Mouse (Mus musculus) lung, postnatal 14 days (tissue): Measurements from ENCODE around the gene Snx29.
"Not testable (repeated sequence)": the region's sequence is repeated elsewhere in the genome, so short reads cannot be mapped to it uniquely, and the experiment has no call there.

Source experiments
- DNase-seq: peaks from one replicate; pipeline ENCODE4 v3.0.0; 2021

Snx29 gene

GRCm38 (mm10) chr16:11501138-11501537 is 178.4 kb downstream of the Snx29 start:
- no peak for DNase-seq

GRCm38 (mm10) chr16:11501611-11502010 is 178.9 kb downstream of the Snx29 start:
- DNase-seq, result no peak

DNA sequence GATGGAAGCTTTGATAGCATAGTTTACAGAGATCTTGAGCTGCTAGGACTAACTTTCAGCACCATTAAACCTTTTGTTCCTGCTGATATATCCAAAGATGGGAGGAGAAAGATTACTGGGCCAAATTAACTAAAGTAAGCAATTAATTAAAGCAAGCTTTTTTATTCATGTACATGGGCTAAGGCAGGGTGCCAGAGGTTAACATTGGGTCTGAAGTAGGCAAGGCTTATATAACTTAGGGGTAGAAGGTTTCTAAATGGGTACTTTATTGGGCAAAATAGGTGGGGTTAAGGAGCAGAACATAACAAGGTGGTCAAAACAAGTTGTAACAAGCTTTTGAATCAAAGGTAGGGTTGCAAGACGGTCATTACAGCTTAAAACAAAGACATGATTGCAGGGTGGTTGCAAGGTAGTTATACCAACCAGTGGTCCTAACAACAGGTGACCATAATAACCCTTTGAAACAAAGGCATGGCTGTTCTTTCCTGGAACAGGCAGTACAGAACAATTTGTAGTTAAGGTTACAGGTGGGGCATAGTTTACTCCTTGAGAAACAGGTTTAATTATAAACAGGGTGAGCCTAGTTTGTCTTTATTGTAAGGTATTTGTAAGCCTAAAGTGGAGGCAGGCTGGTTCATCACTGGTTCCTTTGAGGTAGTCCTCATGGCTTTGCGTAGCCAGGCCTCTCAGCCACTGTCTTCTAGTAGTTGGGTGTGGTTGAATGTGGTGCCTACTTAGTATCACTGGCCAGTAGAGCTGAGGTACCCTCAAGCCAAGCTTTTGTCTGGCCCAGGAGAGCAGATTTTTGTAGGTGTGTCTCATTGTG is 182.2 kb downstream of the Snx29 start:
- DNase-seq, result no peak

GRCm38 (mm10) chr16:11505492-11506176 is 182.9 kb downstream of the Snx29 start:
- DNase-seq, result peak; percentile 72

DNA sequence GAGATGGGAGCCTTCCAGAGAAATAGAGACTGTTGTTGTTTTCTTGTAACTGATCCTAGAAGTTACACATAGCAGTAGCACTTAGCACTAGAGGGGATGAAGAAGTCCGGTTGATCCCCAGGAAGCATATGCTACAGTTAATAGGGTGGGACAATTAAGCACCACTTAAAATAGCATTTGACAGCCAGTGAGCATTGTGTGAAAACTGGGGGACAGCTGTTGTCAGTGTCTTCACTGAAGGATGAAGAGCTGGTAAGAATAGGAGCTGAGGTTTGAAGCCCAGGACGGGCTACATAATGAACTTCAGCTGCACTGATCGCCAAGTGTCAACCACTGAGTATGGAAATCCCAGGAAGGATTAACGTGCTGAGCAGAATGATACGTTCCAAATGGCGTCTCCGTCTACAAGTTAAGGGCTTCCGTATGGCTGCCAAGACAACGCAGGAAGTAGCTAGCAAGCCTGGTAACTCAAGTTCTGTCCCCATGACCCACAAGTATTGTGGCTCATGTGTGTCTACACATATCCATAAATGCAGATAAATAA is 184.6 kb downstream of the Snx29 start:
- DNase-seq, result no peak

GRCm38 (mm10) chr16:11508341-11508740 is 185.6 kb downstream of the Snx29 start:
- no peak for DNase-seq

DNA sequence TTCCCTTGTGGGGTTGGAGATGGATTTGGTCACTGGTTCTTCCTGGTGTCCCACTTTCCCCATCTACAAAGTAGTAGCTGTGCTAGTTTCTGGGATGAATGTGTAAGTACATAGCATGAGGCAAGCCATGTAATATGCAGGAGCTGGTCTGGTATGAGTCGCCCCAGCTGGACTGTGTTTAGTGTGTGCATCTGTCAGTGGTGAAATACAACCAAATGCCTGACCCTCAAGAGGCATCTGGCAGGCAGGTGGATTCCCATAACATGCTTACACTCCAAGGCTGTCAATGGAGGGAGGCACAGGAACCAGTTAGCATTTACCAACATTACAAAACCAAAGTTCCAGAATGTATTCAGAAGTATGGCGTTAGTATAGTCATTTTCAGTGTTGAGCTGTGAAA is 187.7 kb downstream of the Snx29 start:
- no peak for DNase-seq

DNA sequence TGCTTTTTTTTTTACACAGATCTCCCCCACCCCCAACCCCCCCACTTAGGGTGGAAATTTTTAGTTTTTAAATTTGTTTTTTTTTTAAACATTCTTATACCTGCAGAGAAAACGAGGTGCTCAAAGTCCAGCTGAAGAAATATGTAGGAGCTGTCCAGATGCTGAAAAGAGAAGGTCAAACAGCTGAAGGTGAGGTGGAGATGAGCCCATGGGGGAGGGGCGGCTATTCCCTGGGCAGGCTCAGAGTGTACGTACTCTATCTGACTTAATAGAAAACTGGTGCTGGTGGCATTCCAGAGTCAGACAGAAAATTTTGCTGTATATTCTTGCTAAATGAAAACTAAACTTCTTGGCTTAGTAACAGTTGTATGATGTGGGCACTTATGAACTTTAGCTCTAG is 188.1 kb downstream of the Snx29 start:
- DNase-seq, result no peak

DNA sequence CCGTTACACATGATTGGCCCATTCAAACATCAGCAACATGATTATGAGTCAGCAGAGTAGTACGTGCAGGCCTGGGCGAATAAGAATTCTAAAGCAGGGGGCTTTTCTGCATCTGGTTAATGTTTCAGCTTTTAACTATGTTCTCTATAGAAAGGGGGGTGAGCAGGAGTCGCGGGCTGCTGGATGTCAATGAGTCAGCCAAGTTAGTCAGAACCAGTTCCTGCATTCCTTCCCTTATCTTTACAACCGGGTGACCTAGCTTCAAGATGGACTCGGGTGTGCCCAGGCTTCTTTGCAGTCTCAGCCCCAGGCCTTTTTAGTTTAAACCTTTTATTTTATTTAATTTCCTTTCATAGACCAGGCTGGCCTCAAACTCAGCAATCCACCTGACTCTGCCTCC is 189.0 kb downstream of the Snx29 start:
- not testable (repeated sequence) for DNase-seq

DNA sequence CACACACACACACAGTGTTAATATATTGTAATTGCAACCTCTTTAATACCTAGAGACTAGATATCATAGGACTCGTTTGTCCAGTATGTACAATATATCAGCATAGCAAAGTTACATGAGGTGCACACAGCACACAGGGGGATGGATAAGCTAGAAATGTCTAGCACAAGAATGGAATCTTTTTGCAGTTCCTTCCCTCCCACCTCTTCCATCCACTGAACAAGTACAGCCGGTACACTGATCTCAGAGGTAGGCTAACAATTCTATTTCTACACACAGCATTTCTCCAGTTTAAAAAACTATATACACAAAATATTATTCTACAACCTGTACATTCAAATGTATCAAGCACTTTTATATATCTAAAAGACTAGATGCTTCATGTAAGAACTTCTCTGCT is 194.0 kb downstream of the Snx29 start:
- DNase-seq, result no peak

DNA sequence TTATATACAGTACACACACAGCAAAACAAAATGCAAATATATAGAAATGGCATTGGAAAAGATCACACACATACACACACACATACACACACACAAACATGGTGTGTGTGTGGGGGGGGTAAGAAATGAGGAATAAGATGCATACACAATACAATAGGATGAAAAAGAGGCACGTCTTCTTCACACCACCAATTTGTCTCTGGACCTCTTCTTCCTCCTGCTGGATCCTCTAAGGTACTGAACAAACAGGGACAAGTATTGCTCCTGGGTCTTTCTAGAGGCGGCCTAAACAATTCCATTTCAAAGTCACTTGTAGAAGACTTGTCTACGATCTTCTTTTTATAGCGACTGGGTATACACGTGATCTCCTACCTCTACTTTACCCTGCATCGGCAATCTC is 194.7 kb downstream of the Snx29 start:
- DNase-seq, result no peak

GRCm38 (mm10) chr16:11518803-11519498 is 196.2 kb downstream of the Snx29 start:
- no peak for DNase-seq

- no peak for DNase-seq
Measured at GRCm38 (mm10) chr16:11526104-11526786, 203.5 kb downstream of the Snx29 start.

DNA sequence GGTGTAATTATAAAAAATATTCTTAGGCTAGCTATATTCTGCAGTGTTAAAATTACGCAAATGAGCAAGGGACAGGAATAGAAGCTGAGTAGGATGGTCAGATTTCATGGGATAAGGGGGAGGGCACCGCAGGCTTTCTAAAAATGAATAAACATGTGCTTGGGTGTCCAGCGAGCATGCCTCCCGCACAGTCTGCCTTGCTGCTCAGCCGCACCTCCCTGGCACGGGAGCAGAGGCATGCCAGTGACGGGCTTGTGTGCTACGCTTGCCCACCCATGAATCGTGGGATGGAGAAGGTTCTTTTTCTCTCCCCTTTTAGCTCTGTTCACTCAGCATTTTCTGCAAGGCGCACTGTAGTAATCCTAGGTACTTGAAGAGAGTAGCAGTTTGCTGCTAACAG is 204.3 kb downstream of the Snx29 start:
- no peak for DNase-seq

DNA sequence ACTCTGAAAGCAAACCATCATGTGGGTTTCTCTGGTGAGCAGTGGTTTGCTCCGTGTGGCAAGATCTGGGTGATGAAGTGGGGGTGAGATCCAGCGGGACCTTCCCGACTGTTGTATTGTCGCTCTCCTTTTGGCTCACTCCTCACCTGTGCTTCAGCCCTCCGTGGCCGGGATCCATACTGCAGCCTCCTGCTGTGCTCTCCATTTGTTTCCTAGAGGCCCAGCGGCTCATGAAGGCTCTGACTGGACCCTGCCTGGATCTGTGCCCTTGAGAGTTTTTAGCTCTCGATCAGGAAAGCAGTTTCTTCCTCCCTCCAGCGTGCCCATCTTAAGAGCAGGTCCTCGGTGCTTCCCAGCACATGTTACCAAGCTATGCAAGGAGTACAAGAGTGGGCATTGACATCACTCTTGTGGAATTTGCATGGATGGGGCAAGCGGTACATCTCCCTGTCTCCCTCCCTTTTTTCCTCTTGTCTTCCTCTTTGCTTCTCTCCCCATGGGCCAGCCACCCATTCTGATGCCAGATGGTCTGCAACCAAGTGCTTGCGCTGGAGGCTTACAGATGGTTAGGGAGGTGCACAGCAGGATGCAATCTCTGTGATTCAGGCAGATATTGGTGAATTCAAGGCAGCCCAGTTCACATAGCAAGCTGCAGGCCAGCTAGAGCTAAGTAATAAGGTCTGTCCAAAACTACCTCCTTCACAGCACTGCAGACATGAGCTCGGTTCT is 207.9 kb downstream of the Snx29 start:
- DNase-seq, result no peak

- DNase-seq, result no peak
Measured at GRCm38 (mm10) chr16:11531441-11531840, 208.7 kb downstream of the Snx29 start.

GRCm38 (mm10) chr16:11532592-11532991 is 209.9 kb downstream of the Snx29 start:
- peak; percentile 68 for DNase-seq

GRCm38 (mm10) chr16:11533441-11533840 is 210.7 kb downstream of the Snx29 start:
- no peak for DNase-seq

GRCm38 (mm10) chr16:11537663-11538062 is 215.0 kb downstream of the Snx29 start:
- DNase-seq, result no peak

GRCm38 (mm10) chr16:11538191-11538590 is 215.5 kb downstream of the Snx29 start:
- DNase-seq, result no peak

GRCm38 (mm10) chr16:11540961-11541360 is 218.3 kb downstream of the Snx29 start:
- no peak for DNase-seq

GRCm38 (mm10) chr16:11541769-11542168 is 219.1 kb downstream of the Snx29 start:
- no peak for DNase-seq
